Mouse (Mus musculus): ENCODE measurements at regions not wholly inside any gene's neighbourhood (a gene's known extent, or its start where the extent isn't known, plus 50 kb on each side); places are given as distances from the start of the nearest gene placed in this dataset.

DNA sequence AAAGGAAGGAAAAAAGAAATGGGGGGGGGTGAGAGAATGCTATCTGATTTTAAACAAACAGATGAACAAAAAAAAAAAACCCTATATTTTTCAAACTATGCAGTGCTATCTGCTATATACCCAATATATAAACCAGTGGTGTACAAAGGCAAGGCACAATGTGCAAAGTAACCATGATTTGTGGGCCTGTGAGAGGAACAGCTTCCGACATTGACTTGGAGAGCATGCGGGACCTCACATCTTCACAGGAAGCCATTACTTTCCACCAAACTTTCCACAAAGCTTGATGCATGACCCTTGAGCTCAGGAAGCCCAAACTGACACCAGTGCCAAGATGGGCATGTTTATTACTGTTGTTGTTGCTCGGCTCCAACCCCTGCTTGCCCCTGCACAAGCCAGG is 299.3 kb upstream of the Cd180 start:
- no peak for TF ChIP-seq CTCF (IDR thresholded peaks at IDR 0.05; ENCODE audit: borderline replicate concordance, insufficient read depth, low read depth, low read length)
- no peak for TF ChIP-seq POLR2A (IDR thresholded peaks at IDR 0.05; ENCODE audit: borderline replicate concordance, insufficient read depth, low read length)

All from cerebellum, adult 2 months (tissue).